Mouse (Mus musculus): ENCODE data around the gene Xrcc1. TPM values are rescaled to one million over a fixed set of nuclear protein-coding genes. Genes with fewer than 3 reads are reported as not detected.
"Not testable (repeated sequence)": the region's sequence is repeated elsewhere in the genome, so short reads cannot be mapped to it uniquely, and the experiment has no call there.

Gene Xrcc1
- polyA plus RNA-seq, 1 experiment from 2014 or later: 105 TPM

DNA sequence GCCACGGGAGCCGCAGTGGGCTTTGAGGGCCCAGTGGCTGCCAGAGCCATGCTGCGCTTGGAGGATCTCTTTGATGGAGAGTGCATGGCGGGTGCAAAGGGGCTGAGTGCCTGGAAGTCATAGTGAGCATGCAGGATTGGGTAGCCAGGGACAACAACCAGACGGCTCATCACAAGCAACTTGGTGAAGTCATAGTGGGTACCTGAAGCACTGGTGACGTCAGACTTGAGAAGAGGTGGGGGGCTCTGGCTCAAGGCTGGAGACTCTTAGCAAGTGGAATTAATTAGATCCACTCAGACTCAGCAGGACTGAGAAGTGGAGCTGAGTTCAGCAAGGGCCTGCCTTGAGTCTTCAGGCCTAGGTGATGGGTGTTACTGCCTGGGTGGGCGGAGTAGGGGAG is 33.7 kb upstream of the Xrcc1 start, which contains the start of gene AC161166.1:
TSS of gene AC161166.1 (minus strand) at position 101 of the 400 bp plus-strand sequence.
- Histone ChIP-seq H3K9ac (no peak within 1 kb of the TSS), H3K27me3 (no peaks in the 10 kb centered on the region), H3K4me2 (no peak within 1 kb of the TSS), H3K4me1 (peaks cover 10% of the 10 kb centered on the region), H3K27ac (no peak within 1 kb of the TSS), H3K4me3 (replicated peaks) (no peak within 1 kb of the TSS), H3K36me3 (replicated peaks) (peaks cover 64% of the 10 kb centered on the region), H3K9me3 (no peaks in the 10 kb centered on the region)
- ATAC-seq (ENCODE audit: low FRiP score): no peak
- WGBS: 93% methylated on average over 7 of the region's 7 CpGs

DNA sequence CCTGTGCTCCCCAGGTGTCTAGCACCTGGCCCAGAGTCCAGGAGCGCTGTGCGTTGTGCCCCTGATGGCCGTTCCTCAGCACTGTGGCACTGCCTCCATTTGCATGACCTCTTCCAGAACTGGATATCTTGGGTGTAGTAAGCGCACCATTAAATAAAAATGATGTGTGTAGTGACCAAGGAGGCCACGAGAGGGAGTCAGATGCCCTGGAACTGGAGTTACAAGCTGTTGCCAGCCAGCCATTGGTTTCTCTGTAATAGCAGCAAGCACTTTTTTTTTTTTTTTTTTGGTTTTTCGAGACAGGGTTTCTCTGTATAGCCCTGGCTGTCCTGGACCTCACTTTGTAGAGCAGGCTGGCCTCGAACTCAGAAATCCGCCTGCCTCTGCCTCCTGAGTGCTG is 29.8 kb upstream of the Xrcc1 start:
- not testable (repeated sequence) for H3K4me2 ChIP-seq; H3K9me3 ChIP-seq; H3K4me1 ChIP-seq; H3K27me3 ChIP-seq; ATAC-seq (ENCODE audit: low FRiP score); H3K27ac ChIP-seq; H3K4me3 ChIP-seq (replicated peaks); H3K9ac ChIP-seq
- H3K36me3 ChIP-seq (replicated peaks): peaks cover 64% of the 10 kb centered on the region
- WGBS: 67% methylated on average over 8 of the region's 8 CpGs

DNA sequence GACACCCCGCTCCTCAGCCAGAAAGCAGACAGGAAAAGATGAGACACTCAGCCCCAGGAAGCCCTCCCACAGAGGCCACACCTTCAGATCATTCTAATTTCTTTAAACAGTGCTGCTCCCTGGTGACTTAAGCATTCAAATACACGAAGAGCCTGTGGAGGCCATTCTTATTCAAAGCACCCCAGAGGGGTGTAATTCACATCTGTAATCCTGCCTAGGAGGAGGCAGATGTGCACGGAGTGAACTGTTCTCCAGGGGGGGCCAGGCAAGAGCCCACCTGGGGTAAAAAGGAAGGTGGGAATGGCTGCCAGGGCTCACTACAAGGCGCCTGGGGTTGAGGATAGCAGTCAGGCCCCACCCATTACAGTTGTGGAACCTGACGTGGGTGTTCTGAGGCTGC is 29.0 kb upstream of the Xrcc1 start:
- Histone ChIP-seq H3K4me1 (no peaks in the 10 kb centered on the region), H3K27me3 (no peaks in the 10 kb centered on the region), H3K36me3 (replicated peaks) (peaks cover 57% of the 10 kb centered on the region), H3K9me3 (no peaks in the 10 kb centered on the region), H3K4me2 (no peak overlapping the region), H3K9ac (no peak overlapping the region), H3K27ac (0 out of 2 replicates have a peak overlapping the region, but pooled peaks have one; percentile 13), H3K4me3 (replicated peaks) (no peak overlapping the region)
- WGBS: 29% methylated on average over 5 of the region's 5 CpGs
- ATAC-seq (ENCODE audit: low FRiP score): no peak

DNA sequence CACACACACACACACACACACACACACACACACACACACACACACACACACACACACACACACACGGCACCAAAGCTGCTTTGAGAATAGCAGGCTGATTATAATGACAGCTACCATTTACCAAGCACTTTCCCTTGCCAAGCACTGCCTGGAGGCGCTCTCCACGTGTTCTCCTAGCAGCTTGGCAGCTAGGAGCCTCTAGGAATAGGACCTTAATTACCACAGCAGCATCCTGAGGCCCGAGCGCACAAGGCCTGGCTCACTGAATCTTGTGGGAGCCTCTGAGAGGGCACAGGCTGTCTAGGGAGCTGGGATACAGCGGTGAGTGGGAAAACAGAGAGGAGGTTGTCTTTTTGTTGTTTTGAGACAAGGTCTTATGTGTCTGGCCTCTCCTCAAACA is 28.4 kb upstream of the Xrcc1 start:
- Histone ChIP-seq H3K9me3 (no peaks in the 10 kb centered on the region), H3K9ac (no peak overlapping the region), H3K4me3 (replicated peaks) (no peak overlapping the region), H3K36me3 (replicated peaks) (peaks cover 51% of the 10 kb centered on the region), H3K27ac (peak overlapping the region; percentile 50; the same call in 1 of the 2 replicates), H3K4me2 (no peak overlapping the region), H3K27me3 (no peaks in the 10 kb centered on the region), H3K4me1 (no peaks in the 10 kb centered on the region)
- ATAC-seq (ENCODE audit: low FRiP score): no peak
- WGBS: 44% methylated on average over 6 of the region's 6 CpGs

DNA sequence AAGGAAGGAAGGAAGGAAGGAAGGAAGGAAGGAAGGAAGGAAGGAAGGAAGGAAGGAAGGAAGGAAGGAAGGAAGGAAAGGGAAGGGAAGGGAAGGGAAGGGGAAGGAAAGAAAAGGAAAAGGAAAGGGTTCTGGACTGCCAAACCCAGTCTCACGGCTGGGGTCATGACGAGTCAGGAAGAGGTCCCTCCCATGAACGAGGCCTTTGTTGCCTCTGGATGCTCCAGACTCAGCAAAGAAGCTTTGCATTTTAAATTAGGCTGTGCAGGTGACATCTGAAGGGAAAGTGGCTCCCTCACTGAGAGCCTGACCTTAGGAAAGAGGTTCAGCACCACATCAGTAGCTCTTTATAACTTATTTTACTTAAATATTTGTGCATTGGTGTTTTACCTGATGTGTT is 27.0 kb upstream of the Xrcc1 start:
- no peak overlapping the region for H3K4me2 ChIP-seq
- no peak for ATAC-seq (ENCODE audit: low FRiP score)
- no peaks in the 10 kb centered on the region for H3K4me1 ChIP-seq
- no peak overlapping the region for H3K9ac ChIP-seq
- no peaks in the 10 kb centered on the region for H3K9me3 ChIP-seq
- peaks cover 43% of the 10 kb centered on the region for H3K36me3 ChIP-seq (replicated peaks)
- no peaks in the 10 kb centered on the region; the same call in 1 of the 2 replicates for H3K27me3 ChIP-seq
- H3K27ac ChIP-seq: no peak overlapping the region
- H3K4me3 ChIP-seq (replicated peaks): no peak overlapping the region
- 24% methylated on average over 3 of the region's 3 CpGs for WGBS

DNA sequence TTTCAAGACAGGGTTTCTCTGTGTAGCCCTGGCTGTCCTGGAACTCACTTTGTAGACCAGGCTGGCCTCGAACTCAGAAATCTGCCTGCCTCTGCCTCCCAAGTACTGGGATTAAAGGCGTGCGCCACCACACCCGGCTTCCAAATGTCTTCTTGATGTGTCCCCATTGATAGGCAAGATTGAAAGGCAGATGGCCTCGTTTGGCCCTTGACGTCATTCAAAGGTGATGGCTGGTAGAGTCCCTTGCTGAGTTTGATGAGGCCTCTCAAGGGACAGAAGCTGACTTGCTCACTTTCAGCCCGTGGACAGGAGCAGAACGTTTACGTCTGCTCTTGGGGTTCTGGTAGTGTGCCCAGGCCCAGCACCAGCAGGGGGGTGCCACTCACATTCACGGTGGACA is 26.0 kb upstream of the Xrcc1 start:
- H3K27ac ChIP-seq; H3K4me2 ChIP-seq; H3K9ac ChIP-seq; H3K4me3 ChIP-seq (replicated peaks); H3K9me3 ChIP-seq; H3K4me1 ChIP-seq; H3K27me3 ChIP-seq; ATAC-seq (ENCODE audit: low FRiP score): not testable (repeated sequence)
- peaks cover 35% of the 10 kb centered on the region for H3K36me3 ChIP-seq (replicated peaks)
- 91% methylated on average over 10 of the region's 10 CpGs for WGBS

DNA sequence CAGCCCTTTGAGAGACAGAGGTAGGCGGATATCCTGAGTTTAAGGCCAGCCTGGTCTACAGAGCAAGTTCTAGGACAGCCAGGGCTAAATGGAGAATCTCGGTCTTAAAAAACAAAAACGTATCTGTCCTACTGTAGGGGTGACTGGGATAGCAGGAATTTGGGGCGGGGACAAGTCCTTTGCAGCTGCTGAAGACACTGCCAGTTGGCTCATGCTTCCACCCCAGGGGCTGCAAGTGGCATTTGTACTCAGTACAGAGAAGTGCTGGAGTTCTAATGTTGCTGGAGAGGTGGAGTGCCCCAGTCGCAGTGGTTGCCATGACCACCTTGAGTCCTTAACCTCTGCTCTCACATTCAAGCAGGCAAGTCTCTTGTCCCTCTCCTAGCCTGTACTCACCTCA is 23.3 kb upstream of the Xrcc1 start:
- no peaks in the 10 kb centered on the region for H3K9me3 ChIP-seq
- 58% methylated on average over 5 of the region's 5 CpGs for WGBS
- H3K27ac ChIP-seq: no peak overlapping the region
- no peak for ATAC-seq (ENCODE audit: low FRiP score)
- peaks cover 9% of the 10 kb centered on the region for H3K36me3 ChIP-seq (replicated peaks)
- no peak overlapping the region for H3K4me2 ChIP-seq
- H3K27me3 ChIP-seq: no peaks in the 10 kb centered on the region; the same call in 1 of the 2 replicates
- H3K4me1 ChIP-seq: no peaks in the 10 kb centered on the region
- H3K9ac ChIP-seq: no peak overlapping the region
- no peak overlapping the region for H3K4me3 ChIP-seq (replicated peaks)

DNA sequence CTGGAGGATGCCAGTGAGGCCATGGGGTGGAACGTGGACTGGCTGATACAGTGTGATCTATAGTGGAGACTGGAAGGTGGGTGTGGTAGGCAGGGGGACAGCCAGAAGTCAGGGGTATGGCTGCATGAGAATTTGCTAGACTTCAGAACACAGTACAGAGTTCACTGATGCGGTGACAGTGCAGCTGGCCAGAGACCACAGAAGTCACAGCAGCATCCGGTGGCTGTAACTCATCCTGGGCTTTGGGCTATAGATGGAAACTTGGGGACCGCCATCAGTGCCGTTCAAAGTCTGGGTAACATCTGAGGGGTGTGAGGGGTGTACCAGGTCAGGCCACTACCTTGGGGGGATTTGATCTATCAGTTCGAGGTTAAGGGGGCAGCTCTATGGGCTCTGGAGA is 22.4 kb upstream of the Xrcc1 start:
- WGBS: 89% methylated on average over 6 of the region's 6 CpGs

DNA sequence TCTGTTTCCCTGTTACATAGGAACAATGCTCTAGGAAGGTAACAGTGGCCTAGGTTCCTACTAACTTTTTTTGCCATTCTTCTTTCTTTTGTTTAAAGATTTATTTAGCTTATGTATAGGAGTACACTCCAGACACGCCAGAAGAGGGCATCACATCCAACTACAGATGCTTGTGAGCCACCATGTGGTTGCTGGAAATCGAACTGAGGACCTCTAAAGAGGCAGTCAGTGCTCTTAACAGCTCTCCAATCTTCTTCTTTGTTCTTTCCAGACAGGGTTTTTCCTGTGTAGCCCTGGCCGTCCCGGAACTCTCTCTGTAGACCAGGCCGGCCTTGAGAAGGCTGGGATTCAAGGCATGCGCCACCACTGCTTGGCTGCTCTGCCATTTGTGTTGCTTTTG is 21.1 kb upstream of the Xrcc1 start:
- H3K9me3 ChIP-seq: no peaks in the 10 kb centered on the region
- peaks cover 8% of the 10 kb centered on the region for H3K4me1 ChIP-seq
- H3K4me3 ChIP-seq (replicated peaks): no peak overlapping the region
- H3K27me3 ChIP-seq: no peaks in the 10 kb centered on the region; the same call in 1 of the 2 replicates
- H3K27ac ChIP-seq: no peak overlapping the region
- H3K9ac ChIP-seq: no peak overlapping the region
- no peaks in the 10 kb centered on the region for H3K36me3 ChIP-seq (replicated peaks)
- WGBS: 79% methylated on average over 6 of the region's 6 CpGs
- ATAC-seq (ENCODE audit: low FRiP score): no peak
- H3K4me2 ChIP-seq: no peak overlapping the region

More for the DNA sequence above, 22.4 kb upstream of the Xrcc1 start:
- Histone ChIP-seq H3K36me3 (replicated peaks) (peaks cover 2% of the 10 kb centered on the region), H3K27ac (no peak overlapping the region), H3K4me1 (no peaks in the 10 kb centered on the region), H3K4me2 (no peak overlapping the region), H3K9ac (no peak overlapping the region), H3K9me3 (no peaks in the 10 kb centered on the region), H3K4me3 (replicated peaks) (no peak overlapping the region), H3K27me3 (no peaks in the 10 kb centered on the region; the same call in 1 of the 2 replicates)
- no peak for ATAC-seq (ENCODE audit: low FRiP score)

DNA sequence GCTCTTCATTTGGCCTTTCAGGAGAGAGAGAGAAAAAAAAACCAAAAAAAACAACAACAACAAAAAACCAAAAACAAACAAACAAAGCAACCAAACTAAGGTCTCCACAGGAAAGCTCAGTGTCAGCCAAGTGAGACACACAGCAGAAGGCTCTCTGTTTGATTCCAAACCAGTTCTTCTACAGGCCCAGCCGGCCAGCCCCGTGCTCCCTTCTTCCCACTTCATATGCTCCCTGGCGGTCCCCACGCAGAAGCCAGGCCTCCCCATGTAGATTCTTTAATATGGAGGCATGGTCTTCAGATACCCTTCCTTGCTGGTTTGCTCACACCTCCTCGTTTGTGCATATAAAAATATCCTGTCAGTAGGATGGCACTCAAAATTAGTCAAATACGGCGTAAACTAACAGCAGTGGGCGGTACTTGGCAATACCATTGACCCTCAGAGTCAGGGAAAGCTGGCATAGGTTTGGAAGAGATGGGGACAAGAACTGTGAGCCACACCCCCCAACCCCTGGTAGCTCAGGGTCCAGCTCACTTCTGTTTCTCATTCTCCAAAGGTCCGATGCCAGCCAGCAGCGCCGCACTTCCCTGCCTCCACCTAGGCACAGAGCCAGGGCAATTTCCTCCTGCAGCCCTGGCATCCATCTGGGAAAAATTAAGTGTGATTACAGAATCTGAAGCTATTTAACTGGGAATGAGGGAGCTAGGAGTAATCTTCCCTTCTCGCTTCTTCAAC is 20.2 kb upstream of the Xrcc1 start:
- H3K4me1 ChIP-seq: peaks cover 9% of the 10 kb centered on the region
- H3K9me3 ChIP-seq: no peaks in the 10 kb centered on the region
- H3K27me3 ChIP-seq: no peaks in the 10 kb centered on the region; the same call in 1 of the 2 replicates
- H3K4me2 ChIP-seq: no peak overlapping the region
- no peak for ATAC-seq (ENCODE audit: low FRiP score)
- H3K36me3 ChIP-seq (replicated peaks): no peaks in the 10 kb centered on the region
- WGBS: 87% methylated on average over 12 of the region's 12 CpGs
- no peak overlapping the region for H3K4me3 ChIP-seq (replicated peaks)
- no peak overlapping the region for H3K9ac ChIP-seq
- no peak overlapping the region for H3K27ac ChIP-seq

DNA sequence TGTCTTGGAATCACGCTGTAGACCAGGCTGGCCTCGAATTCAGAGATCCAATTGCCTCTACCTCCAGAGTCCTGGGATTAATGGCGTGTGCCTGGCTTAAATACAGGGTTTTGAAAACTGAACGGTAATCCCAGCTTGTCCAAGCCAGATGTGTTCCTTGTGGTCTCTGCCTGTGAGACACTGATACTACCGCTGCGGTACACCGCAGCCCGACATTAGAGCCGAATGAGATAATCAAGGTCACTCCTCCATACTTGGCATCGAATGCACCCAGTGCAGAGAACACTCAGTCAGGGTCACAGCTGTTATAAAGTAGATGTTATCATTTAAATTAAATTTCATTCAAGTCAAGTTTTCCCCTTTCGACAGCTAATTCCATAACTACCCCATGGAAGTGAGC is 17.2 kb upstream of the Xrcc1 start:
- Histone ChIP-seq H3K4me2 (no peak overlapping the region), H3K9ac (no peak overlapping the region), H3K27me3 (peaks cover 15% of the 10 kb centered on the region), H3K9me3 (no peaks in the 10 kb centered on the region), H3K4me3 (replicated peaks) (no peak overlapping the region), H3K4me1 (peaks cover 35% of the 10 kb centered on the region), H3K27ac (no peak overlapping the region), H3K36me3 (replicated peaks) (peaks cover 8% of the 10 kb centered on the region)
- WGBS: 93% methylated on average over 11 of the region's 11 CpGs
- no peak for ATAC-seq (ENCODE audit: low FRiP score)

DNA sequence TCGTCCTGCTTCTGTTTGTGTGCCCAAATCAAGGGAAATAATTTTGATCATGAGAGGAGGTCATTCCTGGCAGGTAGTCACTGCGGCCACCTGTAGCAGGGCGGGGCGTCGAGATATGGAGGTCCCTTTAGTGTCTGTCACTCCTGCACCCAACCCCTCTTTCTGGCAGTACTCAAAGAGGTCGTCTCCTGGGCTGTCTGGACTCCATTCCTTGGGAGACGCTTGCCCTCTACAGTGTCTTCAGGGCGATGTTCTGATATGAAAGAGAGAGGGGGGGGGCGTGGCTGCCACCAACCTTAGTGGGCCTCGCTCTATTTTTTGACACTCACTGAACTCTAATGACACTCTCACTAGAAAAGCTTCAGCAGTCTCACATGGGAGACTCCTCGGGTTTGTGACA is 16.5 kb upstream of the Xrcc1 start:
- 62% methylated on average over 11 of the region's 11 CpGs for WGBS
- 0 out of 2 replicates have a peak overlapping the region, but pooled peaks have one; percentile 89 for H3K27ac ChIP-seq
- peak overlapping the region; percentile 65 for H3K9ac ChIP-seq
- peaks cover 22% of the 10 kb centered on the region for H3K27me3 ChIP-seq
- H3K4me3 ChIP-seq (replicated peaks): peak overlapping the region; percentile 67
- H3K4me2 ChIP-seq: peak overlapping the region; percentile 91
- H3K4me1 ChIP-seq: peaks cover 41% of the 10 kb centered on the region
- H3K9me3 ChIP-seq: no peaks in the 10 kb centered on the region
- H3K36me3 ChIP-seq (replicated peaks): peaks cover 15% of the 10 kb centered on the region
- ATAC-seq (ENCODE audit: low FRiP score): no peak

Data from forebrain, embryonic 12.5 days (tissue).